Mouse (Mus musculus) thymus, adult 2 months (tissue): ENCODE results near the gene Plcb1. TPM values are rescaled to one million over a fixed set of nuclear protein-coding genes. Genes with fewer than 3 reads are reported as not detected.

Experiments
- DNase-seq: peaks from one replicate; pipeline ENCODE4 v3.0.0; 2021
- H3K27ac ChIP-seq: fragments of 200-500 bp; 2 replicates; pipeline ENCODE4 v1.5.1; 2012; ENCODE audit warnings: low read length, control low read depth; ENCODE audit not compliant: control insufficient read depth, insufficient read depth
- H3K27me3 ChIP-seq: fragments of 200-500 bp; 2 replicates; pipeline ENCODE4 v1.6.1; 2012; ENCODE audit warnings: mild to moderate bottlenecking, low read length, moderate library complexity, mixed read lengths; ENCODE audit not compliant: control insufficient read depth, insufficient read depth
- H3K36me3 ChIP-seq: fragments of 200-500 bp; 2 replicates; pipeline ENCODE4 v1.6.1; 2012; ENCODE audit warnings: mild to moderate bottlenecking, low read length, moderate library complexity; ENCODE audit not compliant: control insufficient read depth, insufficient read depth
- H3K4me1 ChIP-seq: fragments of 200-500 bp; replicated peaks from 2 replicates; pipeline ENCODE4 v1.6.1; 2012; ENCODE audit warnings: low read length; ENCODE audit not compliant: control insufficient read depth, insufficient read depth
- H3K4me3 ChIP-seq: fragments of 200-500 bp; 2 replicates; pipeline ENCODE4 v1.5.1; 2012; ENCODE audit warnings: mild to moderate bottlenecking, low read length, control low read depth, moderate library complexity; ENCODE audit not compliant: control insufficient read depth, insufficient read depth
- CTCF ChIP-seq: fragments of 200-500 bp; IDR thresholded peaks from 2 replicates; pipeline ENCODE4 v1.5.1; 2012; ENCODE audit warnings: mild to moderate bottlenecking, control low read depth, low read length, moderate library complexity, borderline replicate concordance; ENCODE audit not compliant: control insufficient read depth, poor library complexity, insufficient read depth; ENCODE audit errors: extremely low read depth
- POLR2A ChIP-seq: fragments of 200-500 bp; IDR thresholded peaks from 2 replicates; pipeline ENCODE4 v1.6.1; 2012; ENCODE audit warnings: mild to moderate bottlenecking, low read length, control low read depth, moderate library complexity; ENCODE audit not compliant: control insufficient read depth, poor library complexity, insufficient read depth; ENCODE audit errors: extremely low read depth
- WGBS: fragments of 180-500 bp; shearing (Covaris S2); methylation state at CpG from one replicate; pipeline ENCODE4 v1.1.7; 2018; 5-methylcytosine and 5-hydroxymethylcytosine counted together
- polyA plus RNA-seq: library from polyadenylated mRNA; depleted of rRNA; stranded (reverse); fragments of >200 nt; gene quantifications from 2 replicates; pipeline ENCODE4 v1.2.3, GENCODE M21; 2012

Plcb1 gene
- polyA plus RNA-seq, 1 experiment: 0.32 TPM

DNA sequence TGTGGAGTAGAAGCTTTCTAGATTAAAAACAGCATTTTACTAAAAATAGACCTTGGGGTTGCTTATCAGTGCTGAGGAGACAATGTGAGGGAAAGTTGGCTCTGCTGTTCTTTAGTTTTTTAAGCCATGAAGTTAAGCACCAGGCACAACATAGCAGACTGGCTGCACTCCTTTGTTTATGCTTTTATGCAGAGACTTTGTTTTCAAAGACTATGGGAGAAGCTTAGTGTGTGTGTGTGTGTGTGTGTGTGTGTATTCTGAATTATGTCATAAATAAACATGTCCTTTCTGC, 86.6 kb downstream of the Plcb1 start:
- Histone ChIP-seq H3K36me3 (no peaks in the 10 kb centered on the region), H3K27ac (no peak overlapping the region), H3K27me3 (no peaks in the 10 kb centered on the region), H3K4me3 (no peak overlapping the region), H3K4me1 (no peaks in the 10 kb centered on the region)
- TF ChIP-seq CTCF (no peak), POLR2A (no peak)
- DNase-seq: no peak

DNA sequence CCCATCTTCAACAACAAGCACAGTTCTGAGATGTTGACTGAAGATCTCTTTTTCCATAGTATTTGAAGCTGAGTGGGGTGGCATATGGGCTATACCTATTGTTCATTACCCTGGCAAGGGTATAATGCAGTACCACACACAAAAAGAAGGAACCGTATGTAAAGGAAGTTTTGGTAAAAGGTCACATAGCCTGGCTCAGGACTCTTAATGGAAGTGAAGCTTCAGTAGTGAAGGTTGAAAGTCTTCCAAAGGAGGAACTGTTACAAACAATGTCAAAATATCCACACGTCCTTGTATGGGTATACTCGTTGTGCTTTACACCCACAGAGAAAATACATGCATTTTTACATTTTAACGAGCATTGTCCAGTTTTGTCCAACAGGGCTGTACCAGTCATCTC, 91.3 kb downstream of the Plcb1 start:
- 90% methylated on average over 4 of the region's 4 CpGs for WGBS
- no peaks in the 10 kb centered on the region for H3K4me1 ChIP-seq
- H3K27me3 ChIP-seq: no peaks in the 10 kb centered on the region
- H3K4me3 ChIP-seq: no peak overlapping the region
- DNase-seq: no peak
- H3K36me3 ChIP-seq: no peaks in the 10 kb centered on the region
- H3K27ac ChIP-seq: no peak overlapping the region
- no peak for TF ChIP-seq CTCF
- TF ChIP-seq POLR2A: no peak

DNA sequence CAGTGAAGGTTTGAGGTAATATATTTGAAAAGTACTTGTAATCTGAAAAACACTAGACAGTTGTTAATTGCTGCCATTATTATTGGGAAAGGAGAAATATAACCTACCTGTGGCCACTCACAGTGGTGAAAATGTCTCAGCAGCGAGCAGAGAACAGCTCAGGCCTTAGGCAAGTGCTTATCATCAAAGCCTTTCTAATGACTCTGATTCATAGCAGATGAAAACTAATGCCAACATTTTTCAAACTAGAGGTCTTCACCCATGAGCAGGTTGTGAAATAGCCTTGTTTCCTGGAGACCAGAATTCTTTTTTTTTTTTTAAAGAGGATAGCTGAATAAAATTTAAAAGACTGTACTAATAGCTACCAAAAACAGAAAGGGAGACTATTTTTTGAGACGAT, 105.3 kb downstream of the Plcb1 start:
- Histone ChIP-seq H3K4me3 (no peak overlapping the region), H3K4me1 (no peaks in the 10 kb centered on the region), H3K27ac (no peak overlapping the region), H3K36me3 (no peaks in the 10 kb centered on the region), H3K27me3 (no peaks in the 10 kb centered on the region)
- TF ChIP-seq CTCF (no peak), POLR2A (no peak)
- 85% methylated on average over 2 of the region's 2 CpGs for WGBS
- no peak for DNase-seq

DNA sequence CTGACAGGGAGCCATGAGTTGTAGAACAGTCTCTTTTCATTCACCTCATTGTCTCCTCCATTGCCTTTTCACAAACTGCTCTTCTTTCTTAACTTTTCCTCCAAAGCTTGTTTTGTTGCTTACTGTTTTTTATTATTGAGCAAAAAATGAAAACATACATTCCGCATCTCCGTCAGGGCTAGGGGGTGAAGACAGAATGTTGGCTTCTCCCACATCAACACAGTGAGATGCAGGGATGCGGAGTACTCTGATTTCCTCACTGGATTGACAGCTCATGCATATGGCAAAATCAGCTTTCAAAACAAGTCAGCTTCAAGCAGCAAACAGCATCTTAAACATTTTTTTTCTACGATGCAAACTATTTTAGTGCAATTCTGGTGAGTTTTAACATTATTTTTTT, 108.9 kb downstream of the Plcb1 start:
- Histone ChIP-seq H3K27ac (no peak overlapping the region), H3K4me1 (no peaks in the 10 kb centered on the region), H3K36me3 (no peaks in the 10 kb centered on the region), H3K27me3 (no peaks in the 10 kb centered on the region), H3K4me3 (no peak overlapping the region)
- DNase-seq: no peak
- 98% methylated on average over 4 of the region's 4 CpGs for WGBS
- TF ChIP-seq CTCF (no peak), POLR2A (no peak)

DNA sequence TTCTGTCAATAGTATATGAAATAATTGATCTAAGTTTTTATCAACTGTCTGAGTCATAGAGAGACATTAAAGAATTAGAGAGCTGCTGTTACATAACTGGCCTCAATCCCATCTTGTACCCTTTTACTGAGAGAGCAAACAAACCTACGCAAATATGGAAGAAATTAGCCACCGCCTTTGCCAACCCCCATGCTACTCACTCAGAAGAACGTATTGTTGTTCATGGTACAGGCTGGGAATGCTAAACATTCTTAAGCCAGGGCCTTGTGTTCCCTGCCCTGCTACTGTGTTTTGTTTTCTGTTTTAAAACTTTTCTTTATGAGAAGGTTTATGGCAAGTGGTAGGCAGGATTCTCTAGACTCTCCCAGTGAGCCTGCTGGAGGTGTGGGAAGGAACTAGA, 110.3 kb downstream of the Plcb1 start:
- DNase-seq: no peak
- Histone ChIP-seq H3K36me3 (no peaks in the 10 kb centered on the region), H3K4me1 (no peaks in the 10 kb centered on the region), H3K4me3 (no peak overlapping the region), H3K27me3 (no peaks in the 10 kb centered on the region), H3K27ac (no peak overlapping the region)
- TF ChIP-seq CTCF (no peak), POLR2A (no peak)
- WGBS: 96% methylated on average over 3 of the region's 3 CpGs

DNA sequence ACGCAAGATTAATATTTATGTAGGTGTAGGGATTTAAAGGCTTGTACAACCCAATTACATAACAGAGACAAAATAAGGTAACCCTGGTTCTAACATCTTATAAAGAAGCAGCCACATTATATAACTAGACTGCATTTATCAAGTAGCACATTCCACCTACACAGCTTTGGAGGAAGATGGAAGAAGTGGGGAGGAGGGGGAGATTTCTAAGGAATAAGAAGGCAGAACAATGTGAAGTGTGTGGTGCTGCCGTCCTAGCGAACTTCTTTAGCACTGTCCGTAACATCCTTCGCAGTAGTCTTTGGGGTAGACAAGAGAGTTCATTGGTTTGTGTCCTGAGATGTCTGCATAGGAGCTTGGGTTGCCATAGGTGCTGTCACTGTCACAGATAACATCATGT, 111.2 kb downstream of the Plcb1 start:
- 95% methylated on average over 5 of the region's 5 CpGs for WGBS
- DNase-seq: no peak
- H3K27me3 ChIP-seq: no peaks in the 10 kb centered on the region

DNA sequence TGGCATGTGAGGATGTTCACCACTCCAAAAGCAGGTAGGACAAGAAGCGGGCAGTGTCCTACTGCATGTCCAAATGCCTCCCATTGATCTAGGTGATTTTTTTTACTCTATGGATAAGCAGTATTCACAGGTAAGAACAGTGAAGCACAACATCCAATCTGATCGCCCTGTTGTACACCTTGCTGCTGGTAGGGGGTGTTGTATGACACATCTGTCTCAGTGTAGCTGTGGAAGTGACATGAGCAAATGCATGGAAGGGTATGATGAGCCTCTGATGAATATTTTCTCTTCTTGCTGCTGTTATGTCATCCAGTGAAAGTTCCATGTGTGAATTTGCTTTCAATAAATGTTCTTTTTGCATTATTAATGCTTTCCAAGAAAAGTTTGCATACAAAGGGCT, 115.7 kb downstream of the Plcb1 start:
- TF ChIP-seq POLR2A (no peak), CTCF (no peak)
- no peaks in the 10 kb centered on the region for H3K4me1 ChIP-seq
- no peak overlapping the region for H3K4me3 ChIP-seq
- no peak overlapping the region for H3K27ac ChIP-seq
- H3K27me3 ChIP-seq: no peaks in the 10 kb centered on the region
- WGBS: 86% methylated on average over 2 of the region's 2 CpGs
- DNase-seq: no peak
- H3K36me3 ChIP-seq: no peaks in the 10 kb centered on the region

More for the DNA sequence above, 111.2 kb downstream of the Plcb1 start:
- TF ChIP-seq CTCF: no peak
- TF ChIP-seq POLR2A: no peak
- Histone ChIP-seq H3K4me1 (no peaks in the 10 kb centered on the region), H3K36me3 (no peaks in the 10 kb centered on the region), H3K4me3 (no peak overlapping the region), H3K27ac (no peak overlapping the region)
